Mouse (Mus musculus) erythroblast, embryonic 14.5 days (primary cell): ENCODE results near the gene Csnk2b.

Experiments
- GATA1 ChIP-seq: IDR thresholded peaks from 2 replicates; pipeline ENCODE4 v1.6.1; 2012; ENCODE audit warnings: low read length, inconsistent platforms, mixed read lengths
- TAL1 ChIP-seq: IDR thresholded peaks from 3 replicates; pipeline ENCODE4 v1.6.1; 2012; ENCODE audit warnings: low read length, inconsistent platforms, mixed read lengths

DNA sequence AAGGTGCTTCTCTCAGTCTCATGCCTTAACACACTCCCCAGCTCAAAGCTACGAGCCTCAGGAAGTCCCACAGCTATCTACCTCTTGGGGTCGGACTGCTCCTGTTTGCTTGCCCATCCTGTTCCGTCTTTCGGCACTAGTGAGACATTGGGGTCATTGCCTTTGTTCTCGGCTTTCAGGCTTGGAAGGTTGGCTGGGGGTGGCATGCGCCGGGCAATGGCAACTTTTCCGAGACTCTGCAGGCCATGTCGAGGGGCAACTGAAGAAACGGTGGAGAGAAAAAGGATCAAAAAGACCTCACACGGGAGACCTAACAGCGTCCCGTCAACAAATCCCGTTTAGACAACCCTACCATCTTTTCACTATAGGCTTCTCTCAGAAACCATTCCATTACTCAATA is 40.3 kb upstream of the Csnk2b start:
- no peak for TF ChIP-seq GATA1
- TF ChIP-seq TAL1 = no peak
